Mouse (Mus musculus) kidney, embryonic 14.5 days (tissue): ENCODE measurements around the gene Fam185a. TPM values are rescaled to one million over a fixed set of nuclear protein-coding genes. Genes with fewer than 3 reads are reported as not detected.

Experiments used
- ATAC-seq: fragments of 200-750 bp; cut with Nextera tagmentation; 2 replicates; pipeline ENCODE4 v1.8.0; 2017; ENCODE audit warnings: moderate number of reproducible peaks, mild to moderate bottlenecking, moderate TSS enrichment, moderate library complexity; ENCODE audit not compliant: low FRiP score, low TSS enrichment
- H3K27ac ChIP-seq: fragments of 300-500 bp; sonication (generic); 2 replicates; pipeline ENCODE4 v1.5.1; 2014; ENCODE audit warnings: low read depth, mild to moderate bottlenecking, low read length, moderate library complexity, mixed read lengths
- H3K27me3 ChIP-seq: fragments of 300-500 bp; sonication (generic); 2 replicates; pipeline ENCODE4 v1.6.1; 2014; ENCODE audit warnings: mild to moderate bottlenecking, low read length; ENCODE audit not compliant: control insufficient read depth, insufficient read depth
- H3K36me3 ChIP-seq: fragments of 300-500 bp; sonication (generic); 2 replicates; pipeline ENCODE4 v1.6.1; 2014; ENCODE audit warnings: low read length, mixed read lengths; ENCODE audit not compliant: control insufficient read depth, insufficient read depth
- H3K4me1 ChIP-seq: fragments of 300-500 bp; sonication (generic); 2 replicates; pipeline ENCODE4 v1.6.1; 2014; ENCODE audit warnings: low read length, mixed read lengths; ENCODE audit not compliant: control insufficient read depth, insufficient read depth
- H3K4me2 ChIP-seq: fragments of 300-500 bp; sonication (generic); replicated peaks from 2 replicates; pipeline ENCODE4 v1.6.1; 2014; ENCODE audit warnings: low read depth, mild to moderate bottlenecking, low read length
- H3K4me3 ChIP-seq: fragments of 300-500 bp; sonication (generic); 2 replicates; pipeline ENCODE4 v1.5.1; 2014; ENCODE audit warnings: mild to moderate bottlenecking, low read length
- H3K9ac ChIP-seq: fragments of 300-500 bp; sonication (generic); 2 replicates; pipeline ENCODE4 v1.6.1; 2014; ENCODE audit warnings: low read depth, mild to moderate bottlenecking, low read length, moderate library complexity
- H3K9me3 ChIP-seq: fragments of 300-500 bp; sonication (generic); 2 replicates; pipeline ENCODE4 v1.6.1; 2016; ENCODE audit warnings: low read length; ENCODE audit not compliant: control insufficient read depth
- WGBS: fragments of 180-500 bp; shearing (Covaris S2); extraction: QIAGEN DNeasy Blood & Tissue Kit; methylation state at CpG from one replicate; pipeline ENCODE4 v1.1.7; 2014; 5-methylcytosine and 5-hydroxymethylcytosine counted together
- polyA plus RNA-seq: library from polyadenylated mRNA; unstranded; fragments of >200 nt; fragmentation: Nextera tagmentation; extraction: Ambion mirVana; gene quantifications from 2 replicates; pipeline ENCODE4 v1.2.1, GENCODE M21; 2014

The Fam185a gene
- polyA plus RNA-seq, 1 experiment from 2014 or later = 7.4 TPM

GRCm38 (mm10) chr5:21486798-21487197 is 62.0 kb downstream of the Fam185a start:
- Histone ChIP-seq H3K4me2 (no peak overlapping the region), H3K36me3 (no peaks in the 10 kb centered on the region)

DNA sequence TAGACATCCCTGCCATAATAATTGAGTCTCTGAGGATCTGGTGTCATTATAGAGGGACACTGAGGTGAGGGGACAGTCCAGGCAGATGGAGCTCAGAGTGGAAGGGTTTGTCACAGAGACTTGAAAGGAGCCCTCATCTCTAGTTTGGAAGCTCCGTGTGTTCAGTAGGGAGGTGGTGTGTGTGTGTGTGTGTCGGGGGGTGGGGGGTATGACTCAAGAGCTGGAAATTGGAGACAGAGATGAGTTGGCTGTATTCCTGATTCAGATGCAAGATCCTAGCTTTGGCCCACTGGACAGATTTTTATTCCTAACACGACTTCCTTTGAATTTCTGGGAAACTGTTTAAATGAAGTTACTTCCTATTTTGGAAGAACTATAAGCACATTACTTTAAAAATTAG is 62.5 kb downstream of the Fam185a start:
- H3K27ac ChIP-seq = no peak overlapping the region
- no peak for ATAC-seq

More at GRCm38 (mm10) chr5:21486798-21487197, 62.0 kb downstream of the Fam185a start:
- no peak for ATAC-seq
- Histone ChIP-seq H3K27me3 (no peaks in the 10 kb centered on the region), H3K27ac (no peak overlapping the region), H3K9me3 (no peaks in the 10 kb centered on the region), H3K9ac (no peak overlapping the region), H3K4me1 (no peaks in the 10 kb centered on the region; the same call in 1 of the 2 replicates), H3K4me3 (no peak overlapping the region)
- WGBS = 65% methylated on average over 5 of the region's 5 CpGs

GRCm38 (mm10) chr5:21487716-21488115 is 63.0 kb downstream of the Fam185a start:
- Histone ChIP-seq H3K27me3 (no peaks in the 10 kb centered on the region), H3K9me3 (no peaks in the 10 kb centered on the region), H3K27ac (no peak overlapping the region), H3K4me3 (no peak overlapping the region), H3K4me2 (no peak overlapping the region), H3K9ac (no peak overlapping the region), H3K36me3 (no peaks in the 10 kb centered on the region), H3K4me1 (no peaks in the 10 kb centered on the region; the same call in 1 of the 2 replicates)
- ATAC-seq = no peak
- 93% methylated on average over 3 of the region's 3 CpGs for WGBS

More for the DNA sequence above, 62.5 kb downstream of the Fam185a start:
- Histone ChIP-seq H3K4me2 (no peak overlapping the region), H3K4me3 (no peak overlapping the region), H3K9ac (no peak overlapping the region), H3K4me1 (no peaks in the 10 kb centered on the region; the same call in 1 of the 2 replicates), H3K9me3 (no peaks in the 10 kb centered on the region), H3K27me3 (no peaks in the 10 kb centered on the region), H3K36me3 (no peaks in the 10 kb centered on the region)
- 82% methylated on average over 3 of the region's 3 CpGs for WGBS

DNA sequence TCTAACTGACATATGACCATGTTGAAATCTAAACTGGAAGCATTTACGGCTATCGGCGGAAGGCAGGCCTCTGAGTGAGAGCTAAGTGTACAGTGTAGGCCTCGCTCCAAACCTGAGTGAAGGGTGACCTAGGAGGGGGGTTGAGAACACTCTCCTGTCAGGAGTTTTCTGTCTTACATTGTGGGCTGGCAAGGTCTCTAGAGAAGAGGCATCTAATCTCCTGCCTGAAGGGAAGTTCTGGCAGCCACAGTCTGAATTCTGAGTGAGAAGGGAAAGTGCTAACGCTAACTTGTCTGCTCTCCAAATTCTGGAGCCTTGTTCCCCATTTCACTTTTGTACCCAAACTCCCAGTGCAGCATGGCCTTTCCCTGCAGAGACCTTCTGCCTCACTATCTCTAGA is 63.7 kb downstream of the Fam185a start:
- no peaks in the 10 kb centered on the region for H3K9me3 ChIP-seq
- WGBS = 95% methylated on average over 5 of the region's 5 CpGs
- no peak overlapping the region for H3K4me2 ChIP-seq
- no peaks in the 10 kb centered on the region; the same call in 1 of the 2 replicates for H3K4me1 ChIP-seq
- H3K27me3 ChIP-seq = no peaks in the 10 kb centered on the region
- no peak overlapping the region for H3K4me3 ChIP-seq
- no peak for ATAC-seq
- no peak overlapping the region for H3K9ac ChIP-seq
- H3K36me3 ChIP-seq = no peaks in the 10 kb centered on the region
- no peak overlapping the region for H3K27ac ChIP-seq

GRCm38 (mm10) chr5:21489135-21489534 is 64.4 kb downstream of the Fam185a start:
- Histone ChIP-seq H3K27ac (no peak overlapping the region), H3K4me2 (no peak overlapping the region), H3K36me3 (no peaks in the 10 kb centered on the region), H3K9ac (no peak overlapping the region), H3K27me3 (no peaks in the 10 kb centered on the region), H3K4me1 (no peaks in the 10 kb centered on the region; the same call in 1 of the 2 replicates), H3K4me3 (no peak overlapping the region), H3K9me3 (no peaks in the 10 kb centered on the region)
- no peak for ATAC-seq
- 73% methylated on average over 4 of the region's 4 CpGs for WGBS

- ATAC-seq = no peak
- H3K4me3 ChIP-seq = no peak overlapping the region
- H3K9ac ChIP-seq = no peak overlapping the region
- H3K27ac ChIP-seq = no peak overlapping the region
- H3K4me2 ChIP-seq = no peak overlapping the region
- no peaks in the 10 kb centered on the region; the same call in 1 of the 2 replicates for H3K4me1 ChIP-seq
- no peaks in the 10 kb centered on the region for H3K36me3 ChIP-seq
- H3K9me3 ChIP-seq = no peaks in the 10 kb centered on the region
- 78% methylated on average over 2 of the region's 2 CpGs for WGBS
- no peaks in the 10 kb centered on the region for H3K27me3 ChIP-seq
These were observed 66.7 kb downstream of the Fam185a start for GRCm38 (mm10) chr5:21491469-21491868.

- H3K9ac ChIP-seq = no peak overlapping the region
- WGBS = 66% methylated on average over 3 of the region's 3 CpGs
- no peaks in the 10 kb centered on the region for H3K27me3 ChIP-seq
- ATAC-seq = no peak
- H3K4me3 ChIP-seq = no peak overlapping the region
- H3K9me3 ChIP-seq = no peaks in the 10 kb centered on the region
- no peak overlapping the region for H3K27ac ChIP-seq
- H3K4me2 ChIP-seq = no peak overlapping the region
- H3K4me1 ChIP-seq = no peaks in the 10 kb centered on the region; the same call in 1 of the 2 replicates
- no peaks in the 10 kb centered on the region for H3K36me3 ChIP-seq
These were observed 67.5 kb downstream of the Fam185a start for GRCm38 (mm10) chr5:21492213-21492612.

GRCm38 (mm10) chr5:21493294-21493999 is 68.7 kb downstream of the Fam185a start:
- no peaks in the 10 kb centered on the region for H3K27me3 ChIP-seq
- 82% methylated on average over 8 of the region's 8 CpGs for WGBS
- ATAC-seq = no peak
- H3K4me2 ChIP-seq = no peak overlapping the region
- H3K27ac ChIP-seq = no peak overlapping the region
- H3K36me3 ChIP-seq = no peaks in the 10 kb centered on the region
- H3K4me1 ChIP-seq = no peaks in the 10 kb centered on the region; the same call in 1 of the 2 replicates
- H3K9me3 ChIP-seq = no peaks in the 10 kb centered on the region
- no peak overlapping the region for H3K4me3 ChIP-seq
- H3K9ac ChIP-seq = no peak overlapping the region

- Histone ChIP-seq H3K36me3 (no peaks in the 10 kb centered on the region), H3K4me2 (no peak overlapping the region), H3K9ac (no peak overlapping the region), H3K9me3 (no peaks in the 10 kb centered on the region), H3K4me1 (no peaks in the 10 kb centered on the region), H3K27ac (no peak overlapping the region), H3K27me3 (no peaks in the 10 kb centered on the region), H3K4me3 (no peak overlapping the region)
- ATAC-seq = no peak
- WGBS = 50% methylated on average over 3 of the region's 3 CpGs
These were observed 70.0 kb downstream of the Fam185a start for GRCm38 (mm10) chr5:21494781-21495180.
